Mouse (Mus musculus) retina, embryonic 14.5 days (tissue): ENCODE measurements around the gene Apba3.

Source experiments
- DNase-seq: peaks from one replicate; pipeline ENCODE4 v3.0.0-alpha.2; 2015; ENCODE audit warnings: low spot score

Gene Apba3

DNA sequence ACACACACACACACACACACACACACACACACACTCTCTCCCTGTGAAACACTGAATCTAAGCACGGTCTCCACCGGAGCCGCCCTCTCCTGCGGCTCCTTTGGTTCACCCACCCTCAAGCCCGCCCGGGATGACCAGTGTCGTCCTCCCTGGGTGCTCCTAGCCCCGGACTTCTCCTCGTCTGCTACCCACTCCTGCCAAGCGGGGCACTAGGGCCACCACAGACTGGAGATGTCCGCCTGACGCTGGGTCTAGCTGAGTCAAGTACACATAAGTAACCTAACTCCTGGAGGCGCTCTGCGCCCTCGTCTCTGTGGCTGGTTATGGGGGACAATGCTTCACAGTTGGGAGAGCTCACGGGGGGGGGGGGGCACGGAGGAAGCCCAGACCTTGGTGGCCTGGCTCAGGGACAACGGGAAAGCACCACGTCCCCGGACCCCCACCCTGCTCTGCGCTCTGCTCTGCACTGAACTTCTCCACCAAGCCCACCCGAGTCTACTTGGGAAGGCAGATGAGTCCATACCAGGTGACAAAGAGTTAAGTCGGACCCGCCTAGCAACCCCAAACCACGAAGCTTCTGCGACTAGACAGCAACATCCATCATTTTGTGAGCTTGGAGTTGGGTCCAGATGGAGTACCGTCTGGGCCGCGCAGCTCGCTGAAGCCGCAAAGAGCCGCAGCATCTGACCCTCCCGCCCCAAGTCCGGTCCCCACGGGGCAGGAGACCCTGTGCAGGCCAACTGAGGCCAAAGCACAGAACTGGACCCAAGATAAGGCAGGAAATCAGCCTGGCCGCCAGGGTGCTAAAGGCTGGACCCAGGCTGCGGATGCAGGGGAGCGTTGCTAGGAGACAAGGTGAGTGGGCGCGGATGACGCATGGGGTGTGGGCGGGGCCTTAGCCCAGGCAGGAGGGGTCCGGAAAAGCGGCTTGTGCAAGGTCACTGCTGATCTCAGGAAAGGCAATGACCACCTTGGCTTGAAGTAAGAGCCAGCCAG, 14.0 kb upstream of the Apba3 start, which contains the start of gene Matk:
Matk (plus strand) TSS at position 512 of the 996 bp plus-strand sequence.
- DNase-seq: peak; percentile 72

DNA sequence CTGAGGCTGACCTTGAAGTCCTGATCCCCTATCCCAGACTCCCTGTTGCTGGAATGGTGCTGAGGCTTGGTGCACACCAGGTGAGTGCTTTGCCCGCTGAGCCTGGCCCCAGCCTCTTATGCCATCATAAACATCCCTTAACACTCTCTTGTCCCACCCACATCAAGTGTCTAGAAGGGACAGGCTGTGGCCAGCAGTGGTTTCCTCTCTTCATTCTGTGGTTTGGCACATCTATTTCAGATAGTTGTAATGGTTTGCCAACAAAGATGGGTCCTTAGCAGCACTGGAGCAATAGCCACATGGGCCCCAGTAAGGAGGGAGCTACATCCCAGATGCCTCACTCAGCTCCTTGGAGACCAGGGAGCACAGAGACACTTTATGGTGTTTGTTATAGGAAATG, 11.9 kb upstream of the Apba3 start:
- DNase-seq: no peak

- DNase-seq: peak; percentile 49
These were observed 9.4 kb upstream of the Apba3 start for GRCm38 (mm10) chr10:81257158-81258039.

GRCm38 (mm10) chr10:81259225-81259884, 7.4 kb upstream of the Apba3 start:
- no peak for DNase-seq

GRCm38 (mm10) chr10:81261025-81261424, 5.7 kb upstream of the Apba3 start:
- DNase-seq: no peak

DNA sequence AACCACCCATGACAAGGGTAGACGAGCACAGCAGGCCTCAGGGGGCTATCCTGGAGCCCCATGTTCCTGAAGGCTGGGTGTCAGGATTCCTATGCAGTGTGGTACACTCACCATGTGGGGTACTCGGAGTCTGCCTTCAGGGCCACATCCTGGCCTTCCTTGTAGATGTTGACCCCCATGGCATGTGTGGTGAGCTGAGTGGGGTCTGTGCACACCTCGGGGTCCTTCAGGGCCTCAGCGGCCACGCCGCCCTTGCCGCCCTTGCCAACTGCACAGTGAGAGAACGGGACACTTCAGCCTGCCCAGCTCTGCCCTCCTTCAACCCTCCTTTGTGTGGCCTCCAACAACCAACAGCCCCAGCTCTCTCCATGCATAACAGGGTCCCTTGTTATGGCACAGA, 1.2 kb upstream of the Apba3 start:
- DNase-seq: no peak

- DNase-seq: peak; percentile 90
These were observed 1.3 kb downstream of the Apba3 start for GRCm38 (mm10) chr10:81268056-81268455.

- DNase-seq: no peak
These were observed 2.1 kb downstream of the Apba3 start for GRCm38 (mm10) chr10:81268643-81269412.

DNA sequence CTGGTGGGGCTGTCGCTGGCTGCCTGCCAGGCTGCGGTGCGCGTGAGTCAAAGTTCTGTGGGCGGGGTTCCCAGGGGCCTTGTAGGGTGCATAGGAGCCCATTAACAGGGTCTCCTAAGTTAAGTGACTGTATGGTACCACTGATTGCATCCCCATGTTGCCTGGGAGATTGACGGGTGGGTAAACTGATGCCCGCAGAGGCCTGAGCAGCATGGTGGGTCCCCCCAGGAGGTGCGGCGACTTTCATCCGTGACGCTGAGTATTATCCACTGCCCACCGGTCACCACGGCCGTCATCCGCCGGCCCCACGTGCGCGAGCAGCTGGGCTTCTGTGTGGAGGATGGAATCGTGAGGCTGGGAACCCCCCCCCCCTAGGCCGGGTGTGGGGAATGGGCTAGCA, 5.6 kb downstream of the Apba3 start:
- DNase-seq: no peak

DNA sequence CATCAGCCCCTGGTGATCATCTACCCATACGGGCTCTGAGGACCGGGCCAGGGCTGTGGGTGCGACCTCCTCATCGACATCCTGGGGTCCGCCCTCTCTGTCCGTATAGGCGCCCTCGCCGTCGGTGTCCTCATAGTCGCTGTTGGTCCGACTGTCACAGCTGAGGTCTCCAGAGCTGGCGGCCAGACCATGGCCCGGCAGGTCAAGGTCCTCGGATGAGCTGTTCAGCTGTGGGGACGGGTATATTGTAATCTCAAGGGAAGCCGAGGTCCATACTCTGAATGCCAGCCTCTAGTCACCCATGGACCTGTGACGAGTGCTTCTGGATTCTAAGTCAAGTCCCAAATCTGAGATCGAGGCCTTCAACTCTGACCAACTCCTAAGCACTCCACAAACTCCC, 7.1 kb downstream of the Apba3 start:
- DNase-seq: no peak

DNA sequence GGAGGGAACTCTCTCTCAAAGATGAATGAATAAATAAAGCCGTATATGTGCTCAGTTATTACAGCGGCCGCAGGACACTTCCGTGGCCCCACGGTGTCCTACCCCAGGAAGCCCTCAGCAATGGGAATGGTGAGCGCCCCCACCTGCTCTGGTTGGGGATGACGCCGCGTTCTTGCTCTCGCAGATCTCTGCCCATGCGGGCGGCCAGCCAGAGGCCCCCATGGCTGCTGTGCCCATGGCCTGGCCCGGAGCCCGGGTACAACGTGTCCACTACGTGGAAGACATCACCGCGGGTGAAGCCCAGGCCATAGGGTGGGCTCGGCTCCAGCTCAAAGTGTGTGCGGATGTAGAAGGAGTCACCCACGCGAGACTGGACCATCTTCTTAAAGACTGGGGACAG, 10.9 kb downstream of the Apba3 start:
- DNase-seq: no peak

DNA sequence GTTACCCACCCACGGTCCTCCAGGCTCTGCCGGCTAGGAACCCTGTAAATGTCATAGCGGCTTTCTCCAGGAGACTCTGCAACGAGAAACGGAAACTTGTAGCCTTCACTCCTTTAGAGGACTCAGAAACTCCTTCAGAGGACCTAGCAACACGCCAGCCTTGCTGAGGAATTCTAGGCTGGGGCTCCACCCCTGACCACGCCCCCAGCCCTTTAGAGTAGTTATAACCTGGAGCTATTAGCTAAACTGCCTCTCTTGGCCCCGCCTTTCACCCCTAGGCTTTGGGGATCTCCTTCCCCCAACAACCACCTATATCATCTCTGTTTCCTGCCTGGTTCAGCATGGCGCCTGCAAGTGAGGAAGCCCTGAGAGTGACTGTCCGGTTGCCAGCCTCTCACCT, 12.7 kb downstream of the Apba3 start:
- no peak for DNase-seq

GRCm38 (mm10) chr10:81284189-81284588, 17.4 kb downstream of the Apba3 start:
- DNase-seq: no peak

DNA sequence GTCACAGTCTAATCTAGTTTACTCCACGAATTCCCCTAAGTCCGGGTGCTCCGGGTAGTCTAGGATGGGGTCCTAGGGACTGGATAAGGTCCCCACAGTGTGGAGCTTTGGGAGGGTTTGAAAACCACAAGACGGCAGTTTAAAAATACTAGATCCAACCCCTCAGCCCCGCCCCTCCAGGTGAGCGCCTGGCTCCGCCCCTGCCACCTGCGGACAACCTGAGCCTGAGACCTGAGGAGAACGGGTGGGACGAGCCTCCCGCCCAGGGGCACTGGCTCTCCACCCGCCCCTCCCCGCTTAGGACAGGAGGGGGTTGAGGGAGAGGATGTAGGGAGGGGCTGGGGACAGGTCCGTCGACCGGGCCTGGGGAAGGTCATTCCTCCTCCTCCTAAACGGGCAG, 18.0 kb downstream of the Apba3 start:
- DNase-seq: no peak

GRCm38 (mm10) chr10:81285694-81286450, 19.1 kb downstream of the Apba3 start:
- peak; percentile 93 for DNase-seq

GRCm38 (mm10) chr10:81286586-81286985, 19.8 kb downstream of the Apba3 start:
- no peak for DNase-seq

DNA sequence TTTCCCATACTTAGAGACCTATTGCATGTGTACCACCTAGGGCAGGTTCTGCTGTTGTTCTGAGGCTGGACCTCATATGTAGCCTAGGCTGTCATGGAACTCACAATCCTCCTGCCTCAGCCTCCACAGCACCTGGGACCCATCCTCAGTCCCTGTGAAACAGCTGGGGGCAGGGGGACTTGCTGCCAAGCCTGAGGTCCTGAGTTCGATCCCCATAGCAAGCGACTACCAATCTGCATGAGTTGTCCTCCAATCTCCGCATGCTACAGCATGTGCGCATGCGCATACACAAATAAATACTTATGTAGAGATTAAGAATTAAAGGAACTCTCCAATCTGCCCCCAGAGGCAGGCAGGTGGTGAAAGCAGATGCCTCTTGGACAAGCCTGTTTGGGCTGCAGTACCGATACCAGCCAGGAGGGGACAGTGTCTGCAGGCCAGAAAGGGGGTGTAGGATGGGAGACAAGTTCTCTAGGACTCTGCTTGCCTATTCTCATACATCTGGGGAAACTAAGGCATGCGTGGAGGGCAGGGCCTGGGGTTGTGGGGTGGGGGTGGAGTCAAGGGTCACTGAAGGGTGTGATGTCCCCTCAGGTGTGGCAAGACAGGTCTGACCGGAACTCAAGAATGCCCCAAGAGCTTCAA, 20.9 kb downstream of the Apba3 start:
- peak; percentile 69 for DNase-seq

DNA sequence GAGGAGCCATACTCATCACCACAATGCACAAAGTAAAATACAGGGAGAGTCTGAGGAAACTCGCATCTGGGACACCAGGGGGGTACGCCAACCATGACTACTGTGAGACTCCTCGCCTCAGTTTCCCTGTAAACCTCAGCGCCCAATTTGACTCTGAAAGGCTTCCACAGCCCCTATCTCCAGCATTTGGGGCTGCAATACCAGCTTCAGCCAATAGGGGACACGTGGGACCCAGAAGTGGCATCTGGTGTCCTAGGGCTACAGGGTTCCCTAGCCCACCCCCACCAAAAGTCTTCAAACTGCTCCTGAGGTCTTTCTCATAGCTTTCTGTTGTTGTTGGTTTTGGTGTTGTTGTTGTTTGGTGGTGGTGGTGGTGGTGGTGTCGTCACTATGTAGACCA, 21.8 kb downstream of the Apba3 start:
- DNase-seq: peak; percentile 67

DNA sequence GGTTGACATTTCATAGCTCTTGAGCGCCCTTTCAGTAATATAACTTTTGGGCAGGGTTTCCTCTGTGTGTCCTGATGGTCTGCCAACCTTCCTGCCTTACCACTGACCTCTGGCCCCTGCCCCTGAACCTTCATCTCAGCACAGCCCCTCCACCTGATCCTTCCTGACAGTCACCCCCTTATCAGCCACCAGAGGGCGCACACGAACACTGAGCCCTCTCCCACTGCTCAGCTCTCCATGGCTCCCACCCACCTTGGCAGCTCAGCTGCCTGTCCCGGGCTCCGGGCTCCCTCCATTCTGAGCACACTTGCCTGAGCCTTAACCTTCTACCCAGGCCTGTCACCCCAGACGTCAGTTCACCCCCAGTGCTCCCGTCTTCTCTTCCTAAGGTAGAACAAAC, 22.5 kb downstream of the Apba3 start:
- DNase-seq: peak; percentile 88

- DNase-seq: no peak
These were observed 23.1 kb downstream of the Apba3 start for GRCm38 (mm10) chr10:81289811-81290210.
